Mouse (Mus musculus) frontal cortex, postnatal 14 days (tissue): ENCODE measurements around the gene Col18a1.

Experiments
- DNase-seq, 2 experiments: peaks; one replicate each; pipeline ENCODE4 v3.0.0; 2022; ENCODE audit warnings: low spot score in 2 of 2

Gene Col18a1

DNA sequence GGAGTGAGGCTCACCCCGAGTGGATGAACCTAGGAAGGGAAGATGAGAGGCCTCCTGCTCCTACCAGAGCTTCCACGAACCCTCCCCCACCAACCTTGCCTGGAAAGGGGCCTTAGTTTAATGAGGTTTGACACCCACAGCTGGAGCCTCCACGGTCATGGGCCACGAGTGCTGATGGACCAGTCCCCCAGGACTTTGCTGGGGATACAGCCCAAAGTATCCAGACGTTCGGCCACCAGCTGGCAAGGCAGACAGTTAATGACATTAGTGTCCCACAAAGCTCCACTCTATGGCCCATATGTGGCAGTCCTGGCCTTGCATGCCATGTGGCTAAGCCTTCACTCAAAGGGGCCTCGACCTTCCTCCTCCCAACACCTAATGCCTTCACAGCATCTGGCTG, 55.5 kb downstream of the Col18a1 start:
- DNase-seq, result no peak

DNA sequence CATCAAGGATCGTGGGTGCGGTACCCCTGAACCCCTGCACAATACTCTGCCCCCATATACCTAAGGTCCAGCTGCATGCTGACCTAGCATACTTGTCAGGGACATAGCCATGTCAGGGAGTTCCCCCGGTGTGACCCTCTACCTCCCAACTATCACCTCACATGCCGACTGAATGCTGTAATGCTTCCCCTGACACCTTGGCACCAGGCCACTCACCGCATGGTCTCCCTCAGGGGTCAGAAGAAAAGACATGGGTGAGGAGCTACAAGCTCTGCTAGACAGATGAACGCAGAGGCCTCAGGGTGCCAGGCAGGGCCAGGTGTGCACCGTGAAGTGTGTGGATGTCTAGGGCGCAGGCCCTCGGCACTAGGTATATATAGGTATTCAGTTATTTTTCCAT, 56.3 kb downstream of the Col18a1 start:
- DNase-seq, result no peak

DNA sequence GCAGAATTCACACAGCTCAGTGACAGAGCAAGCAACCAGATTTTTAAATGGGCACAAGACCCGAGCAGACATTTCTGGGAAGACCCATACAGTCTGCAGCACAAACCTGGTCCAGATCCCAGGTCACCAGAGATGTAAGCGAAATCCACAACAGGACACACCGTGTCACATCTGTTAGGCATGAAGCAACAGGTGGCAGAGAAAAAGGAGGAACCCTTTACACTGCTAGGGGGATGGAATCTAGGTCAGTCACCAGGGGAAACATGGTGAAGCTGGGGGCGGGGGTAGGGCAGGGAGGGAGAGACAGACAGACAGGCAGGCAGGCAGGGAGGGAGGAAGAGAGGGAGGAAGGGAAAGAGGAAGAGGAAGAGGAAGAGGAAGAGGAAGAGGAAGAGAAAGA, 58.2 kb downstream of the Col18a1 start:
- no peak for DNase-seq

DNA sequence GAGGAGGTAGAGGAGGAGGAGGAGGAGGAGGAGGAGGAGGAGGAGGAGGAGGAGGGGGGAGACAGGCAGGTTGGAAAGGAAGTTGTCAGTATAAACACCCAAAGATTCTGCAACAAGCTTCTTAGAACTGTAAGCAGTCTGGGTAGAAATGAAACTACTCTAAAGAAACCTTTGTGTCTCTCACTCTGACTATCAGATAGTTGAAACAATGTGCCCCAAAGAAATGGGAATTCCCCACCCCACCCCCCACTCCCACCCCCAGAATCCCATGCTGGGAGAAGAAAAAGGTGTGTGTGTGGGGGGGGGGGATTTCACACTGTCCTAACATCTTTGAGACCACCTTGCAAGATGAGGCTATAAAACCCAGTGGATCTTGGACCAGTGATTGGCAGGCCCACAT, 62.0 kb downstream of the Col18a1 start:
- no peak for DNase-seq

DNA sequence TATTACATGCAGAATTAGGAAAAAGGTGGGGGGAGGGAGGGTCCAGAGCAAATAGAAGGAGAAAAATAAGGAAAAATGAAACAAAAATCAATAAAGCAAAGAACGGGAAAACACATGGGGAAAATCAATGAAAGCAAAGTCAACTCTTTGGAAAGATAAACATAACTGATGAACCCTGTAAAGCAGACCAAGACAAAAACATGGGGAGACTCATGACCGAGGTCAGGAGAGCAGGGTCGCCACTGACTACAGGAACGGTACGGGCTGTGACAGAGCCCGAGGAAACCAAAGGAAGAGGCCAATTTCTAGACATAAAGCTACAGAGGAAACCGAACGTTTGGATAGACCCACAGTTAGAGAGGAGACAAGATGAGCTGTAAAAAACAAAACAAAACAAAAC, 62.7 kb downstream of the Col18a1 start:
- DNase-seq, result no peak

DNA sequence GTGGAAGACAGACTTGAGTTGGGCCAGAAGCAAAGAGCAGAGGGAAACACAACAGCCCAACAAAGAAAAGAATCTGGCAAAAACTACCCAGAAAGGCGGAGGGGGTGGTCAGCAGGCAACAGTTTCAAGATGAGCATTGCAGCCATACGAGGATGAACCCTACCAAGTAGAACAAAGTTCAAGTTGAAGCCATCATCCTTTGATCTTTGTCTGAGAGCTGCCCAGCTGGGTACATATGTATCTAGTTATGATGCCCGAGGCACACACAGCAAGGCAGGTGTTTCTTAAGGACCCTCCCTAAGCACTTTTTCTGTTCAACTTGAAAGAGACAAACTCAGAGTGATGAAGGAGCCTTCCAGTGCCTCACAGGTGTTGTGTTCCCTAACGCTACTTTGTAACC, 66.6 kb downstream of the Col18a1 start:
- no peak for DNase-seq

DNA sequence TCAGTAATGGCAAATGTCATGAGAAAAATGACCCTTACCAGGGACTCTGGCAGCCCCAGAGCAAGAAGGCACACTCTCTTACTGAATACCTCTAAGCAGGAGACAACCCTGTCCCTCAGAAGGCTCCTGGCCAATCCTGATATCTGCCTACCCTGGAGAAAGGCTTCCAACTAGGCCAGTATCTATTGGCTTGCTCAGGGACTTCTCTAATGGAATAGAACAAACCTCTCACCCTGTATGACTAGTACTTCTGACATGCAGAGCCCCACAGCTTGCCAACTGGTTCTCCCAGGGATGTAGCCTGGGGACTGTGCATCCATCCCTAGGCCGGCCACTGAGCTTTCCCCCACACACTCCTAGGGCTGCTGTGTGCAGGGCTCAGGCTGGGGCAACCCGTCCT, 67.7 kb downstream of the Col18a1 start:
- no peak for DNase-seq

DNA sequence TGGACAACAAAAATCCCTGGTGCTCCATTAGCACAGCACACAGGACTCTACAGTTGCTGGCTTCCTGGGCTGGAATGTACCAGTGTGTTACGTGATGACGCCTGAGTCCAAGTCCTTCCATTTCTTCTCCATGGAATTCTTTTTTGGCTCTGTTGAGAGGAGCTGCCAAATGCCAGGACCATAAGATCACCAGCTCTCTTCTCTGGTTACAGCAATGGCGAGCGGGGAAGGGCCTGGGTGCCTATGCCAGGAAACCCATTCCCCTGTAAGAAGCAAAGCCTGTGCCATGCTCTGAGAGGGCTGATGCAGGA, 68.5 kb downstream of the Col18a1 start:
- DNase-seq, result no peak

DNA sequence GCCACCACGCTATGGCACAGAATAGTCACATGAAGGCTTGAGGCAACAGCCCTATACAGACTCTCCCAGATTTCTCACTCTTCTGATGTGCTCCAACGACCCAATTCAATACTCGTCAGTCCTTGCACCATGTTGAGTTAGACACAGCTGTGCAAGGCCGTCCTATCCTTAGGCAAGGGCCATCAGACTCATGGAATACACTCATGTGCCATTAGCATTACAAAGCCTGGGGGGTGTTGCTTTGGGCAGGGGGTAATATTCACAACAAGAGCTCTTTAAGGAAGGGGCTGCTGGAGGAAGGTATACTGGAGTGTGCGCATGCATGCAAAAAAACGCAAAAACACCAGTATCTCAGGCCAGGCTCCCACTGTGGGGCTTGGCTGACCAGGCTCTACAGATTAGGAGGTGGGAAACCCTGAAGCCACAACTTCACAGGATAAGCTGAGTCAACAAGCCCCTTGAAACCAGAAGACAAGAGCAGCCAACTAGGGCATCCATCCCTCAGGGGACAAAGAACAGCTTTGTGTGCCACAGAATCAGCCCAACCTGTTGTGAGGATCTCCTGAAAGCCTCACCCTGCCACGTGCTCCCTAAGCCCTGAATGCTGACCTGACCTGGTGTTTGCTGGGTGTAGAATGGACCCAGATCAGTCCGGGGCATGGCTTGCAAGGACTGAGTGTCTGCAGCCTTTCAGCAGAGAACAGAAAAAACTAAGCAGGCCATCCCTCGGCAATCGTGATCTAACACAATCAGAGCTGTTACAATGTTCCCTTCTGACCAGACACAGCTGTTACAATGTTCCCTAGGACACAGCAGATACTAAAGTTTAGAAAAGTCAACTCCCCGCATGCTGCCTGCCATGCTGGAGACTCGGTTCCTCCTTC, 69.1 kb downstream of the Col18a1 start:
- DNase-seq, result no peak

DNA sequence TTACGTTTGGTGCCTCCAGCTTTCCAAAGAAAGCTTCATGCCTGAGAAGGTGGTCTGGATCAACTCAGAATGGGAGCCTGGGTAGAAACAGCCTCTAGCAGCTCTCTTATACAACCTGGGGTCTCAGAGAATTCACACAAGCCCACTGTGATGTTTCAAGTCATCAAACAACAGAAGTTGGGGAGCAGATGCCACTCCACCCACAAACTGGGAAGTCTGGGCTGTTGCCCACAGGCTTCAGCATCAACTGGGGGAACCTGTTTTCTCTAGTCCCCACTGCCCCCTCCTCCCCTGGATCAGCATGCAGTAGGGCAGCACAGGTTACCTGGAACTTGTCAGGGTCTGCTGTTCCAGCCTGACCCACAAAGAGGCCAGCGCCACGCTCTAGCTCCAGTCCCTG, 70.7 kb downstream of the Col18a1 start:
- no peak for DNase-seq

DNA sequence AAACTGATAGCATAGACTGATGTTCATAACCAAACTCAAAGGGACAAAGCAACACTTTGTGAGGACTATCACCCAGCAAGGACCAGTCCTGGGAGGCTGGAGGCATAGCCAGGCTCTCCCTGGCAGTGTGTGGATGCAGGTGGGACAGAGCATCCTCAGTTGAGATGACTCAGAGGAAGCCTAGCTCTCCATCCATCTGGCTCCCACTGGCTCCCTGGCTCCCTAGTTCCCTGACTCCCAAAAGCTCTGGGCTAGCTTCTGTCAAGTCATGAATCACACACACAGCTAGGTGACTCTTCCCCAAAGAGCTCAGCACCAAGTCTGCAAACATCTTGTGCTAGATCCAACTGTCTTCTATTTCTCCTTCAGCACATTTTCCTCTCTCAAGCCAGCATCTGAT, 72.5 kb downstream of the Col18a1 start:
- DNase-seq, result no peak

DNA sequence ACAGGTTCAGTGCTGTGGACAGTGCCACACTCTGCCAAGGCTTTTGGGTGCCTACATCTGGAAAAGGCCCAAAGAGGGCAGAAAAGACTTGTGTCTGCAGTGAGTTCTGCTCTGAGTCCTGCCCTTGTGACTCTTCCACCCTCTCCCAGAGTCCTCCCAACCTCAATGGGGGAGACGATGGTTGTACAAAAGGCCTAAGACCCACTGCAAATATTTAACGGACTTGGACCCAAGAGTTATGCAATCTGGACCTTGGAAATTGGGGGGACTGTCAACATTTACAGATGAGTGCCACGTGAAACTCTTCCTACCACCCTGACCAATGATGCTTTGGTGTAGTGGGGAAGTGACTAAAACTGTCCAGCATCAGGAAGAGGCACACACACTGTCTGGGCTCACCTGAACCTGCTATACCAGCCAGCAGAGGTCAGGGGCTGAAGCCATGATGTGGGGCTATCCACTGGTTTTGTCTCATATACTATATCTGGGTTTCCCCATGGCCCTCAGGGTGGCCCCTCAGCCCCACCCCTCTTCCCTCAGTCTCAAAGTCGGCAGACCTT, 74.7 kb downstream of the Col18a1 start:
- no peak for DNase-seq

DNA sequence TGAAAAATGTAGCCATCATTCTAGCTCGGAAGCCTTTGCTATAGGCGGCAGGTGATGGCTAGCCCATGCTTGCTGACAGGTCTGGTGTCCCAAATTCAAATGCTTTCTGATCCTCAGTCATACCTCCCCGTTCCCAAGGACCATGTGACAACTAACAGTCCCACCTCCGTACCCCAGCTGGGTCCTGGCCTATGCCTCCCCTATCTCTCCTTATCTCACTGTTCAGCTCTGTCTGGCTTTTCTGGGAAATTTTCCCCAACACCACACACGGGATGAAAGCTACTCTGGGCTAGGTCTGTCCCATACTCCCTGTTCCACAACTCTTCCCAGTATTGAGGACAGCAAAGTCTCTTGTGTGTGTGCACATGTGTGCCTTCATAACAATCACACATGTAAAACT, 76.3 kb downstream of the Col18a1 start:
- DNase-seq, result no peak

DNA sequence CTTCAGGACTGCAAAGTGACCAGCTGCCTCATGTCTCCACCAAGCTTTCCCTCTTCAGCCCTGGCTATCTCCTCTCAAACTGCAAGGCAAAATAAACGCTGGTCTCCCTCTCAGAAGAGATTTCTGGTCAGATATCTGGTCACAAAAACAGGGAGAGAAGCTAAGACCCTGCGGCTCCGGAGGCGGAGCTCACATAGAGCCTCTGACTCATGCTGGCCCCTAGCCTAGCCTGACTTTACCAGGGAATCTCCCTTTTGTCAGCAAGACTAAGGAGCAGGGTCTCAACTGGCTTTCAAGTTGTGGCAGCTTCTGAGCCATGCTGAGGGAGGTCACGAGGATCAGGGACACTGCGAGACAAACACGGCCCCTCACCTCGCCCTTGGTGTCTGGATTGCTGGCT, 77.0 kb downstream of the Col18a1 start:
- DNase-seq, result no peak

DNA sequence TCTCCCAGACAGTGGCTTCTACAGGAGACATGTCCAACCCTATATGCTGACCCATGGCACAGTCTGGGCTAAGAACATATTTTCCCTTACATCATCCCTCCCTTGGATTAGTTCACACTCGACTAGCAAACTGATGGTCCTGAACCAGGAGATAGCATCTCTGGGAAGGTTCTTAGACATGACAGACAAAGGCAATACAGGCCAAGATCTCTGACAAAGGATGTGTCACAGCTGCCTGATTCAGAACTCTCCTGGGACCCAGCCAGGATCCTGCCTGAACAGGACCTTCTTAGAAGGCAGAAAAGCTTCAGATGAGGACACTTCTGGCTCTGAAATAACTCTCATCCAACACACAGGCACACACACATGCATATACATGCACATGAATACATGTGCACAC, 81.8 kb downstream of the Col18a1 start:
- DNase-seq, result no peak

DNA sequence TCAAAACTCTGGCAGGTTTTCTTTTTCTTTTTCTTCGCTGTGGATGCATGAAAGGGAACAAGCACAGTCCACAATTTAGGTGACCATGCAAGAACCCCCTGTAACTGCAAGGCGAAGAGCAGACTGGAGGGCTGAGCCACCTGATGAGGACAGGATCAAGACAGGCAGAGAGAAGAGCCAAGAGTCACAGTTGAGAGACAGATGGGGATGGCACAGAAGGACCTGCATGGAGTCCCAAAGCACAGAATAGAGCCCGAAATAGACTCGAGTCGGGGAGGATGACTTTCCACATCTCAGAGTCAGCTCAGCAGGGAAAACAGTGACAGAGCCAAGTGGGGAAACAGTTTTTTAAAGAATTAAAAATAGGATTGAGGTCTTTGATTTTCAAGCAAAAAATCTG, 83.4 kb downstream of the Col18a1 start:
- DNase-seq, result no peak

DNA sequence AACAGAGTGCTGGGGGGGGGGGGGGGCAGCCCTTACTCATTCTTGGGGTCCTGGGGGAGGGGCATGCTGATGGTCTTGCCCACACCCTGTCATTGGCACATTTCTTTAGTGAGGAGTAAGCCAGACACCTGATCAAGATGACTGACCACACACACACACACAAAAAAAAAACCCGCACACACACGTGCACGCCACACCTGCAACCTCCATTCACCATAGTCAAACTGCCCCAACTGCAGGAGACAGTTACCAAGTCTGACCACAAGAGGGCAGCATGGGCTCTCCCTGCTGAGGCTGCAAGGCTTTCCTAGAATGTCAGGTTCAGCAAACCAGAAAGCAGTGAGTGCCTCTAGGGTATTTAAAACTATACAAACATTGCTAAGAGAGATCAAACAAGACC, 83.9 kb downstream of the Col18a1 start:
- peak; percentile 56 to 80 for DNase-seq

DNA sequence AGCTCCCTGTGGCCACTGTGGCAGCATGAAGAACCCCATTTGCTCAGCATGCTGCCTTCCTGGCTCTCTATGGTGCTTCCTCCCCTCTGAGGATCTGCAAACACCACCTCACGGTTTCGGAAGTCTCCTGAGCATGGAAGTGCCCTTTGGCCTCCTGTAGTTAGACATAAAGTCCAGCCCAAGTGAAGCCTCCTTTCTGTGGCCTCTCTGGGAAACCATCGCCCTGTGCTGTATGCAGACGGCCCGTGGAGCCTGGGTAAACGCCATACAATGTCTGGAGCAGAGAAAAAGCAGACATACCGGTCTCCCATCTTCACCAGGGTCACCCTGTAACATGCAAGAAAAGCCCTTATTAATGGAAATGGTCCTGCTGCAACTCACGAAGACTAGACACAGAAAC, 87.4 kb downstream of the Col18a1 start:
- DNase-seq, result no peak

DNA sequence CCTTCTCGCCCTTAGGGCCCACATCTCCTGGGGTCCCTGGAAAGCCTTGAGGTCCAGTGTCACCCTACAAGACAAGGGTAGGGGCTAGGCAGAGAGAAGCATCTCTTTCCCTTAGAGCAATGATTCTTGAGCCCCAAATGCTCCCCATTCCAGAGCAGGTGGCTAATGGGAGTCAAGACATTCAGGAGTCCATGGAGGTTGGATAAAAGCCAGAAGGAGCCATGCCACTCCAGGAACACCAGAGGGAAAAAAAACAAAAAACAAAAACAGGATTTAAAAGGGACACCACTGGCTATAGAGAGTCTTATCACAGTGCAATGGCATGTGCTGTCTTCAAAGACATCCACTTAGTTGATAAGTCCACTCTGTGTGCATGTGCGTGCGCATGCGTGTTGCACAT, 87.9 kb downstream of the Col18a1 start:
- no peak for DNase-seq

DNA sequence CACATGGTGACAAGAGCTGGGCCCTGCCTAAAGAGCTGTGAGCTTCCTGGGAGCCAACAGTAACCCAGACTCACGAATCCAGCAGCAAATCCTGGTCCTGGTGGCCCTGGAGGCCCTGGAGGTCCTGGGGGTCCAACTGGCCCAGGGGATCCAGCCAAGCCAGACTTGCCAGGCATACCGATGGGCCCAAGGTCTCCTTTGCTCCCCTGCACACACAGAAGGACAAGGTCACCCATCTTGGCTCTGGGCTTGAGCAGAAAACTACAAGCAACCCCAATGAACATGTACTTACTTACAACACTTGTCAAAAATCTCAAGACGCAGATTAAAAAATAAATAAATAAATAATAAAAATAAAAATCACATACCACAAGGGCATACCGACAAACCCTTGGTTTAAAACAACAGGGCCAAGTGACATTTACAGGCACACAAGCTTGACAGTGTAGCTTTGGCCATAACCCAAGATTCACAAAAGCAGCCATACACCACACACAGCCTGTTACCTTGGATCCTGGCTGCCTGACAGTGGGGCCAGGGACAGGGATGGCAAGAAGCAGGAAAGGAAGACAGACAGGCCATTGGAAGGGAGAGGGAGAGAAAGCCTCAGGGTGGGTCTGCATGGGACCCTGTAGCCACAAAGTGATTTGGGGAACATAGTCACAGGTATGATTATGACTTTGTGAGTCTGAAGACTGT, 91.9 kb downstream of the Col18a1 start:
- DNase-seq, result no peak

DNA sequence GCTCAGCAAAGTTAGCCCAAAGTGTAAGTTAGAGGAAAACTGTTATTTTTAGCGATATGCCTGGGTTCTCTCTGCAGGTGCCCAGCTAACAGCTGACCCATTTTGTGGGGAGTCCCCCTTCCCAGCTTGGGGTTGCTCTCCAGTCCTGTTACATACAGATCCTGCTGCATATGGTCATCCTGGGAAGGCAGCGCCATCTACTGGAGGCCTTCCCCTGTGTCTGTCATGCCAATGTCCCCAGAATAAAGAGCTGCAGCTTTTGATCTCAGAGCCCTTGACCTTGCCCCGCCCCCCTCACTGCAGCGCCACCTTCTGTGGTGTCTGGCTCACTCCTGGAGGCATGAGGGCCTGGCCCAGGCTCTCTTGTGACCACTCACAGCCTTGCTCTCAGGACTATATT, 96.3 kb downstream of the Col18a1 start:
- DNase-seq, result peak in 1 of 2 experiments; percentile 41

DNA sequence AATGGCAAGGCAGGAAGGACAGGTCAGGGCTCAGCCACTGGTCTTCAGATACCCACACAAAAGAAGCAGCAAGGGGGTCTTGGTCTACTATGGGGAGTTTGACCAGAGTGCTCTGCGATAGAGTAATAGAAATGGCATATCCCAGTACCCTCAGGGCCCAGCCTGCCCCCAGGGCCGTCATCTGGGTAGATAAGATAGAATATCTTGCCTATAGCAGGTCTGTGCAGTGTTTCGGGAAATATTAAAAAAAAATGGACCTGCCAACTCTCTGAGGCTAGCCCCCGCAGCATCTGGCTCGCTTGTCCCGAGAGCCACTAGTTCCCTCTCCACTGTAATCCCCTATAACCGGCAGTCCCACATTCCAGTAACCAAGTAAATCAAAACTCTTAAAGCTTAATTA, 97.9 kb downstream of the Col18a1 start:
- DNase-seq, result no peak

DNA sequence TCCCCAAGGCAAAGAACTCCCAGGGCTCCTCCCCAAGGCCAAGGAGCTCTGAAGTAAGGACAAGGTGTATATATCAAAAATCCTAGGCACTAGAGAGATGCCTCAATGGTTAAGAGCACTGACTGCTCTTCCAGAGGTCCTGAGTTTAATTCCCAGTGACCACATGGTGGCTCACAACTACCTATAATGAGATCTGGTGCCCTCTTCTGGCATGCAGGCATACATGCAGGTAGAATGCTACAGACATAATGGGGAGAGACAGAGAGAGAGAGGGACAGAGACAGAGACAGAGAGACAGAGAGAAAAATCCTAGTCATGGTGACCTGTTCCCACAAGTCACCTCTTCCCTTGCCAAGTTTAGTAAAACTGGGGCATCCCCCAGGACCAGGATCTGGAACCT, 101.7 kb downstream of the Col18a1 start:
- DNase-seq, result no peak
